Mouse (Mus musculus) cerebellum, adult (tissue): ENCODE data around the gene Fancl.
"Not testable (repeated sequence)": the region's sequence is repeated elsewhere in the genome, so short reads cannot be mapped to it uniquely, and the experiment has no call there.

Source experiments
- ATAC-seq: cut with Nextera tagmentation; 2 replicates; pipeline ENCODE4 v1.9.2; 2017; ENCODE audit warnings: mild to moderate bottlenecking, moderate library complexity, mixed read lengths; ENCODE audit not compliant: insufficient number of reproducible peaks, low FRiP score, low TSS enrichment

The Fancl gene

DNA sequence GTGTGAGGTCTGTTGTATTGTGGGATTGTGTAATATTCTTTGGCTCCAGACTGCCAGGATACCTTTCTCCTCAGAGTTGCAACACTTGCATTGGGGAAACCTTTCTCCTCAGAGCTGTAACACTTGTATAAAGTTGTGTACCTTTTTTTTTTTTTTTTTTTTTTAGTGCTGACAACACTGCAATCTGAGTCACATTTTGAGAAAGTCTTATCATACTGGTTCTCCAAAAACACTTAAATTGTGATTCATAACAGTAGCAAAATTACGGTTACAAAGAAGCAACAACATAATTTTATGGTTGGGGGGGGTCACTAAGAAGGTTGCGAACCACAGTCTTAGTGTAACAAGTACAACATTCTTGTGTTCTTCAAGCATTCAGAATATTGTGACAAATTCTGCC, at the start of gene Fancl:
Gene Fancl (plus strand): TSS at position 165 of the 400 bp plus-strand sequence.
- ATAC-seq = no peak

DNA sequence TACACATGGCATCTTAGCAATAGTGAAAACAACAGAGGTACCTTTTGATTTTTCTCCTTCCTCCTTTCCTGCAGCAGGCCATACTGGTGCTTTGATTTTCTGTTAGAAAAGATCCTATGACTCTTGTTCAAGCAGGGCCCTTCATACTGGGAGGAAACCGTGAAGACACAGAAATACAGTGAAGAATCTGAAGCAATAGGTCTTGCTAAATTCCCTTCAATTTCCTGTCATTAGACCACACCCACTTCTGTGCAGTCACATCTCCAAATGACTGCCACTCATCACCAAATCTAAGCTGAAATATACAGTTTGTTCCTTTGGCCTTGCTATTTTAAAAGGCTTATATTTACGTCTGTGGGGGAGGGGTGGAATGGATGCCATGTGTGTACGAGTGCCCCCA, 49.1 kb upstream of the Fancl start:
- ATAC-seq = no peak

DNA sequence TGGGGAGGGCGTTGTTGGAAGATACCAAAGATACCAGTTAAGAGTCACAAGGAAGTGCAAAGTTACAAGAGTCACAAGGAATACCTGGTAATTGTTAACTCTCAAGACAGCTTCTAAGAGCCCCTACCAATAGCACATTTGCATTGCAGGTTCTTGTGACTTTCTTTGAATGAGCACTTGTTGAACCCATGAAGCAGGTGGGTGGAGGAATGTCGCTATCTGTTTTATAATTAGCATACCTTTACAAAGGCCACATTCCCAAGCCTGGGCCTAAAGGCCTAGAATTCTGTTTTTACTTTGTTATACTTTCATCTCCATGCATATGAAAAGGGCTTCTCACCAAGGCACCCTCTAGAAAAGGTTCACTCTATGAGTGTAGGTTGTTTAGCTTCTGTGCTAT, 15.8 kb upstream of the Fancl start:
- not testable (repeated sequence) for ATAC-seq

DNA sequence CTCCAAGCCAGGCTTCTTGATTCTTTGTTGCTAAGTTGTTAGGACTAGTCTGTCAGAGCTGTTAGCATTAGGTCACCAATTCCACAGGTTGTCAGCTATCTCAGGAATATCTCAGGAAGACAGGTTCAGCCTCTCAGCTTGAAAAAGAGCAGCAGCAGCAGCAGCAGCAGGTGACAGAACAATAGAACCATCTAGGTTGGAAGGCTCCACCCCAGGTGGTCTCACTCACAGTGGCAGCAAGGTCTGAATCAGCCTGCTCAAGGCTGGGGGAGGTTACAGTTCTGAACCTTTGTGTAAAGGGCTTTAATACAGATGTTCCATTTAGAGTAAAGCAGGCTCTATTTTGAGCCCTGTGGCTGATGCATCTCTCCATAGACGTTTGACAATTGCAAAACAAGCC, 14.0 kb upstream of the Fancl start:
- ATAC-seq = not testable (repeated sequence)

DNA sequence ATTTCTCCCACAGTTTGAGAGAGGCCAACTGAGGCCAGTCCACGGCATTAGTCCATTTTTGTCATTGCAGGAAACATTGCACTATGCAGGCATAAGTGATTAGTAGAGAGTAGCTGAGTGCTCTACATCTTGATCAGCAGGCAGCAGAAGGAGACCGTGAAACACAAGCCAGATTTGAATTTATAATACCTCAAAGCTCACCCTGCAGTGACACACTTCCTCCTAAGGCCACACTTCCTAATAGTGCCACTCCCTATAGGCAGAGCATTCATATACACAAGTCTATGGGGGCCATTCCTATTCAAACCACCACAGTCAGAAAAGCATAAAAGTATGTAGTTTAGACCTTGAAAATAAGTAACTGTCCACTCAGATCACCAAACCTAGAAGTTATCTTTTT, 11.8 kb upstream of the Fancl start:
- no peak for ATAC-seq

DNA sequence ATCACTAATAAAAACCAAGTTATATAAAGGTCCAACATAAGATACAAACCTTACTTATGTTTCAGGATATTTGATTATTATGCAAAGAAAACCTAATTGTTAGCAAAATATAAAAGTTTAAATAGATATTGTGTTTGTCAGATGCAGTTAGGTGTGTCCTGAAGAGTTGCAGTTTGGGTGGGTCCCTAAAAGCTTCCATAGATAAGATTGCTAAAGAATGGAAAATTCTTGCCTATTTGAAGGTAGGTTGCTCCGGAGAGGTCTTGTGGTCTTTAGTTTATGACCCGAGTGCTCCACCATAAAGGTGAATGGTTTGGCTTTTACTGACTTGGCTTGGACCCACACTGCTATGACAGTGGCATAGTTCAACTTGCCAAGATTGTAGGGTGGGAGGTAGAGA, 7.9 kb upstream of the Fancl start:
- no peak for ATAC-seq

DNA sequence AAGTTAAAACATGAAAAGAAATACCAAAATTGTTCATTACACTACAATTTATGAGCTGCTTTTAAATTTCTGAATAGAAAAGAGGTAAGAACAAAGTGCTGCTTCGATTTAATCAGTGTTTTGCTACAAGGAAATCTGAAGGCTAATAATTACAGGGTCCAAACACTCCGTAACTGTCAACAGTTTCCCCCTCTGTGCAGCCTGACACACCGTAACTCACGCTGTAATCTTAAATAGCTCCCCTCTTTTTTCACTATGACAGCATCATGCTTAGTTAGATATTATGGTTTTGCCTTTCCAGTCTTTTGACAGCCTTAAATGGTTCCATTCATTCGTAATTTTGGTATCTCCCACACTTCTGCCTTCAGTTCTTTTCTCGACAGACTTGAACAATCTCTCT, 4.4 kb upstream of the Fancl start:
- no peak for ATAC-seq

DNA sequence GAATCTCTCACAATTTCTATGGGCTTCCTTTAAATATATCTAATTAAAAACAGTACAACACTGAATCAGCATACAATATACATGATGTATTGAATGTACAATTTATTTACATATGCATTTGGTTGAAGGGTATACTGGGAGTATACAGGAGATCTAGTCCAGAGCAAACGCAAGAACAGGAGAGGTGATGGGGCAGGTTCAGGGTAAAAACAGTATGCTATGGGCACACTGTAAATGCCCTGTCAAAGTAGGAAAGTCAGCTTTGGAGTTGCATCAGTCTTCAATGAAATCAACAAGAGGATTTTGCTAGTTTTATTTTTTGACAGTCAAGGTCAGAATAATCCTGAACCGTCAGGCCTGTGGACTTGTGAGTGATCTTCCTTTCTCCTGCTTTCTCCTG, 743 bp downstream of the Fancl start:
- 0 out of 2 replicates have a peak, but pooled peaks have one; percentile 9 for ATAC-seq

DNA sequence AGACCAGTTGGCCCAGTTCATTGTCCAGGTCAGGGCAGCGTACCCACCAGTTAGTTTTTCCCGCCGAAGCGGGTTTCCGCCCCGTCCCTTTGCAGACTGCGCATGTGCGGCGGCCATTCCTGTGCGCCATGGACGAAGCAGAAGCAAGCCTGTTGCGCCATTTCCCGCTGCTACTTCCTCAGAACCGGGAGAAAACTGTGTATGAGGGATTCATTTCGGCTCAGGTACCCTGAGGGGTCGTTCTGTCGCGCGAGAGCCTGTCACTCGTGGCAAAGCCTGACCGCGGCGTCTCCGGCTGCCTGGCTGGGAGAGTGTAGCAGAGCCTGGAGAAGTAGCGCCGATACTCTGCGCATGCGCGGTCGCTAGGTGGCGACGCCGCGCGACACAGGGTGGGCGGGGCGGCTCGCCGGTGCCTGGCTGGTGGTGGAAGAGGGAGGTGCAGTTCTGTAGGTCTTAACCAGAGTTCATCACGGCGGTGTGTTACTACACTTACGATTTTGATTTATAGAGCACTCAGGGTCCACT, 1.2 kb downstream of the Fancl start:
- ATAC-seq = peak; percentile 99

DNA sequence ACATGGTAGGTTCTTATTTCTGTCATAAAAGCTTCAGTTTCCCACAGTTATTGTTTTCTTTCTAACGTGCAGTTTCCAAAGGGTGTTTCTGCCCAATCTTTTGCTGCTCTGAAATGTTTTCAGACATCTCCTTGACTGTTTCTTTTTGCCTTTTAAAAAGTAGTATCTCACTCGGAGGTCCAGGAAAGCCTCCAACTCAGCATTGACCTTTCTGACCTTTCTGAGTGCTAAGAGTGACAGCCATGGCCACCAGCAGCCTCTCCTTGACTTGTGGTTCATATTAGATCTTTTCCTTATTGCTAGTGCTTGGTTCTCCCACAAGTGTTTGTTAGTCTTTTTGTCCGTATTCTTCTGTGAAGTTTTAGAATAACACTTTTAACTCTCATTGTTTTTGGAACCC, 9.6 kb downstream of the Fancl start:
- ATAC-seq = no peak

DNA sequence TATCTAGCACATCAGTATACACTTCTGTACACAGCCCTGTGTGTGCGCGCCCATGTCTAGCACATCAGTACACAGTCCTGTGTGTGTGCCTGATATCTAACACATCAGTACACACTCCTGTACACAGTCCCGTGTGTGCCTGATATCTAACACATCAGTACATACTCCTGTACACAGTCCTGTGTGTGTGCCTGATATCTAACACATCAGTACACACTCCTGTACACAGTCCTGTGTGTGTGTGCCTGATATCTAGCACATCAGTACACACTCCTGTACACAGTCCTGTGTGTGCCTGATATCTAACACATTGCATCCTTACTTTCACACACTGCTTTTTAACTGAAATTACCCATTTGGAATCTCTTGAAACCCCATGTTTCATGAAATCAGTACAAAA, 27.0 kb downstream of the Fancl start:
- ATAC-seq = no peak

DNA sequence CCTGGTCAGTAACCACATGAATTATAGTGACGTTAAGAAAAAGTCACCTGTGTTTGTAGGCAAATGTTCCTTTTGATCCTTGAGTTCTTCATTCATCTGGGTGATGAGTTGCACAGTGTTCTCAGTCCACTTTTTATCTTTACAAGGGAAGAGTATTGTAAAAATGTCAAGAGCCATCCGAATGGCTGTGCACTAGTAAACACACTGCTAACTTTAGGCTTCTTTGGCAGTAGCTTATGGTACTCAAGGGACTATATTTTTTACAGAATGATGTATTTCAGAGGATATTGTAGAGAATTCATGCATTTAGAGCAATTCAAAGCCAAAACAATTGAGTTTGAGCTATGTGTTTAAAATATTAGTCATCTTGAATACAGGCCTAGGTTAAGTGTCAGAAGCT, 35.5 kb downstream of the Fancl start:
- ATAC-seq = no peak

DNA sequence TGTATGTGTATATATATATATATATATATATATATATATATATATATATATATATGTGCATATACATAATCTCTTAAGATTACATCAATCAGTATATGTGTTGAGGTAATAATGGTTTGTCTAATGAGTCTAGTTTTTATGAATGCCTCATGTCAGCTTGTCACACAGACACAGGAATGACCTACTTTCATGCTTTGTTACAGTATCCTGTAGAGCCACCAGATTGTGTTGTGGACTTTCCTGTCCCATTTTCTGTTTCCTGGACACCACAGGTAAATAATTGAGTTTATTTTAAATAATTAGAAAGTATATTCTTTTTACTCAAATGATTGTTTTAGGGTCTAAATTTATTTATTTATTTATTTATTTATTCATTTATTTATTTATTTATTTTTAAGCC, 48.3 kb downstream of the Fancl start:
- ATAC-seq = peak; percentile 80

DNA sequence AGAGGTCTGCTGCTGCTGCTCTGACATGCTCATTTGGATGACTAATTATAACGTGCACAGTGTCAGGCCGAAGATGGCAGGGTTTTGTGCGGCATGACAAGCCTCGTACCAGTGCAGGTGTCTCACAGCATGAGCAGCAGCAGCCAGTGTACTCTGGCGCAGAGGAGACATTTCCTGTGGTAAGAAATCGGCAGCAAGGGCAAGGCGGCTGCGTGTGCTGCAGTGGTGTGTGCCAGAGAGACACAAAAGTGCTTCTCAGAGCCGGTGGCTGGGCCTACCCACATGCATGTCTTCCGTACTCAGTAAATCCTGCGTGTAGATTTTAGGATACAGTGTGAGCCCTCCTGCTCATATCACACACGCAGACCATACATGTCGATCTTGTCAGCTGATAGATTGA, 51.9 kb downstream of the Fancl start:
- ATAC-seq = peak; percentile 84

DNA sequence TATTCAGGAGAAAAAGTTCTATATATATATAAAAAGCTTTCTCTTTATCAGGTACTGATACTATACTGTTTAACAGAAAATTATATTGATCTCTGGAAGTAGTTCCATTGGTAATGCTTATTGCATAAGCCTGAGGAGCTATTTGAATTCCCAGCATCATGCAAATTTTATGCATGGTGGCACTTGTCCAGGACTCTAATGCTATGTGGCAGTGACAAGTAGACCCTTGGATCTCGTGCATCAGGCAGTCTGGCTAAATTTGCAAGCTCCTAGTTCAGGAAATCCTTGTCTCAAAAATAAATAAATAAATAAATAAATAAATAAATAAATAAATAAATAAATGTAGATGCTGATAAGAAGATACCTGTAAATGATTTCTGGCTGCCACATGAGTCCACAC, 55.2 kb downstream of the Fancl start:
- no peak for ATAC-seq

DNA sequence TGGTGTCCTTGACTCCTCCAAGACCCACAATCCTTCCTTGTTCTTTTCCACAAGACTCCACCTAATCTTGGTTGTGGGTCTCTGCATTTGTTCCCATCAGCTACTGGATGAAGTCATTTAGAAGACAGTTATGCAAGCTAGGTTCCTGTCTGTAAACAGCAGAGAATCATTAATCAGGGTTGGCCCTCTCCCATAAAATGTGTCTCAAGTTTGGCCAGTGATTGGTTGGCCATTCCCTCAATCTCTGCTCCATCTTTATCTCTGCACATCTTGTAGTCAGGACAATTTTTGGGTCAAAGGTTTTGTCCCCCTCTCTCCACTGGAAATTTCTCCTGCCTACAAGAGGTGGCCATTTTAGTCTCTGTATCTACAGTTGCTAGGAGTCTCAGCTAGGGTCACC, 58.4 kb downstream of the Fancl start:
- no peak for ATAC-seq

DNA sequence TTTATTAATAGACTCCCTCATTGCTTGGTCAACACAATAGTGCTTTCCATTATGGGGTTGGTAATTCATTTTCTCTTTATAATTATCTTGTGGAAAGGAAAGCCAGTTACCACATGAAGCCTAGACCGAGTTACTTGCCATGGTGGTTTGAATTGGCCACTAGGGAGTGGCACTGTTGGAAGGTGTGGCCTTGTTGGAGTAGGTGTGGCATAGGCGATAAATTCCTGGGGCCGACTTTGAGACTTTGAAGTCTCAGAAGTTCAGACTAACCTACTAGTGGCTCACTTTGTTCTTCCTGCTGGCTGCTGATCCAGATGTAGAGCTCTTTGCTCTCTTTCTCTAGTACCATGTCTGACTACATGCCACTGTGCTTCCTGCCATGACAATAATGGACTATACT, 63.9 kb downstream of the Fancl start:
- no peak for ATAC-seq

DNA sequence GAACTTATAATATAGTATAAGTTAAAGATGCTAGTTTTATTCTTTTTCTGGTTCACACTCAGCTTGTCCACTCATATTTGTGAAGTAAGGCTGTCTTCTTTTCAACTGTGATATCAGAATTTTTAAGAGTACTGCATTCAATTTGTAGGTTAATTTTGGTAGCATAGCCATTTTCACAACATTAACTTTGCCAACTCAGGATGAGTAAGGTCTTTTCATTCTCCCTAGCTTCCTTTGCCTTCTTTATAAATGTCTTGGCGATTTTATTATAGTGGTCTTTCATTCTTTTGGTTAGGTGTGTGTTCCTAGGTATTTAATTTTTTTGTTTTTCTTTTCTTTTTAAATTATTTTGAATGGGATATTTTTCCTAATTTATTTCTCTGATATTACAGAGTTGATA, 64.7 kb downstream of the Fancl start:
- ATAC-seq = no peak

DNA sequence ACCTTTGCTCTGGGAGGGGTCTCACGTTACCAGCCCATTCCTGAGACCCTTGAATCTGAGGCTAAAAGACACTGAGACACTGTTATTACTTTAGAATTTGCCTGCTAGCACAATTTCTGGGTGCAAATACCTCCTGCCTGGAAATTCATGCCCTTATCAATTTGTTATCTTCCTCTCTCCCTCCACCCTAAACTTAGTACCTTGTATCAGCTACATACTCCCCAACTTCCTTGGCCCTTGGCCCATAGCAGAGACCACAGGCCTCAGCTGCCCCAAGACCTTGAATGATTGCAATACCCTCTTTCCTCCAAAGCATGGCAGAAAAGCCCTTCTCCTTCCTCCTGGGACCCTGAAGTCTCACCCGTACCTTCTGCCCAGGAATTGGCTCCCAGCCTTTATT, 65.3 kb downstream of the Fancl start:
- ATAC-seq = no peak

DNA sequence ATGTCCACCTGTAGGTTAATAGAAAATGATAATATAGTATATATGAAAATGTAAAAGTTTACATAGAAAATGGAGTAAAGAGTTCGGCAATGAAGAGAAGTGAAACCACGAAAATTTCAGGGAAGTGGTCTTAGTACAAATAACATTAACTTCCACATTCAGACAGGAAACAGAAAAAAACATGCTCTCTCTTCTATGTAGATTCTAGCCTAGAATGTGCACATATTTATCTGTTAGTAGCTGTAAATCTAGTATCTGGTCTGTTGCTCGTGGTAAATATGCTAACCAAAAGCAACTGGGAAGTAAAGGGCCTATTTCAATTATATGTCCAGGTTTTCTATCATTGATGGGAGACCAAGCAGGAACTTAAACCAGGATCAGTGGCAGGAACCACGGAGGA, 66.8 kb downstream of the Fancl start:
- no peak for ATAC-seq

DNA sequence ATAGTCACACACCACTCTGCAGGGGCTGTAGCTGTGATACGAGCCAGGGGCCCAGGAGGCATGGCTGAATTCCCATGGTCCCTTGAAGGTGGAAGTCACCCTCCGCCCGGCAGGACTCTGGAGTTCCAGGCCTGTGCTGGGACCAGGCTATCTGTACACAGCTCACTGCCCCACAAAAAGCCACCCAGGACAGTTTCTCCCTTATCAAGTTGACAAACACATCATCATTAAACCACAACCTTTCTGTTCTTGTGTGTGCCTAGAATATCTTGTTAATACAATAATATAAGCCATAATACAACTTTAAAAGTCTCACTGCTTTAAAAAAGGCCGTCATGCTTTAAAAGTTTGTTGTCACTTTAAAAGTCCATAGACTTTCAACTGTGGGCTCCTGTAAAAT, 68.1 kb downstream of the Fancl start:
- no peak for ATAC-seq

DNA sequence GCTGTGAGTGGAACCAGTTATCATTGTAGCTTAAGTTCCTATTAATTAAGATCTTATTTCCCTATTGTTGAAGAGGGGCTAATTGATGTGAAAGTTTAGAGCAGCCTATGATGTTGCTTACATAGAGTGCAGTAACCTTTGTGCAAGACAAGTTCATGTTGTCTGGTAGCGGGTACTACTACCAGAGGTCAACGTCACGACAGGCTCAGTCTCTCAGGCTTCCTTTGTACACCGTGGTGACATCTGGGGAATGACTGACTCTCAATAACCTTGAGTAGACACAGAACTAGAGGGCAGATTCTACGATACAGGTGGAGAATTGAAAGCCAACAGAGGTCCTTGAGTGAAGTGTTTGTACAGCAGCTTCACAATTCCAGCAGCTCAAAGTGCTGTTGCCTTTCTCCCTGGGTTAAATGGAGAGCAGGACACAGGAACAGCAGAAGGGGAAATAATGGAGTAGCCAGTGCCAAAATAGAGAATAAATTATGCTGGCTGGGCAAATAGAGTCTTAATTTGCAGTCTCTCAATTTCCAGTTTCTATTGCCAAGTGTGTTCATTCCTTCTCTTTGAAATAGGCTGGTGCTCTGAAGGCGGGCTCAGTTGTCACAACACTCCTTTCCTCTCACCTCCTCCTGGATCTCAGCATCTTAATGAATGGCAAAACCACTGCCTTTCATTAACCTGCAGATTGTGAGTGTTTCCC, 91.3 kb downstream of the Fancl start:
- ATAC-seq = no peak
